Mouse (Mus musculus): Measurements from ENCODE around the gene Galnt10.

Gene Galnt10

GRCm38 (mm10) chr11:57779824-57780223, 134.6 kb downstream of the Galnt10 start:
- no peak for DNase-seq (ENCODE audit: extremely low read depth, low read depth, low spot score)

GRCm38 (mm10) chr11:57786616-57787418, 141.6 kb downstream of the Galnt10 start:
- DNase-seq (ENCODE audit: extremely low read depth, low read depth, low spot score): no peak

- DNase-seq (ENCODE audit: extremely low read depth, low read depth, low spot score): no peak
Observed at GRCm38 (mm10) chr11:57787913-57788312, 142.7 kb downstream of the Galnt10 start.

- no peak for DNase-seq (ENCODE audit: extremely low read depth, low read depth, low spot score)
Observed at GRCm38 (mm10) chr11:57790866-57791535, 145.8 kb downstream of the Galnt10 start.

GRCm38 (mm10) chr11:57795086-57795485, 149.8 kb downstream of the Galnt10 start:
- no peak for DNase-seq (ENCODE audit: extremely low read depth, low read depth, low spot score)

GRCm38 (mm10) chr11:57797828-57798227, 152.6 kb downstream of the Galnt10 start:
- DNase-seq (ENCODE audit: extremely low read depth, low read depth, low spot score): no peak

- no peak for DNase-seq (ENCODE audit: extremely low read depth, low read depth, low spot score)
Observed at GRCm38 (mm10) chr11:57799456-57799855, 154.2 kb downstream of the Galnt10 start.

GRCm38 (mm10) chr11:57800266-57800951, 155.2 kb downstream of the Galnt10 start:
- no peak for DNase-seq (ENCODE audit: extremely low read depth, low read depth, low spot score)

- no peak for DNase-seq (ENCODE audit: extremely low read depth, low read depth, low spot score)
Observed at GRCm38 (mm10) chr11:57800971-57801765, 155.9 kb downstream of the Galnt10 start, which contains the start of gene Sap30l. Gene Sap30l, plus strand, starts transcription at chr11:57801637.

GRCm38 (mm10) chr11:57801766-57802510, 156.7 kb downstream of the Galnt10 start:
- DNase-seq (ENCODE audit: extremely low read depth, low read depth, low spot score): no peak

GRCm38 (mm10) chr11:57802511-57802870, 157.2 kb downstream of the Galnt10 start:
- no peak for DNase-seq (ENCODE audit: extremely low read depth, low read depth, low spot score)

- DNase-seq (ENCODE audit: extremely low read depth, low read depth, low spot score): no peak
Observed at GRCm38 (mm10) chr11:57805047-57805446, 159.8 kb downstream of the Galnt10 start.

- DNase-seq (ENCODE audit: extremely low read depth, low read depth, low spot score): no peak
Observed at GRCm38 (mm10) chr11:57809017-57809731, 163.9 kb downstream of the Galnt10 start.

GRCm38 (mm10) chr11:57809732-57810098, 164.5 kb downstream of the Galnt10 start:
- DNase-seq (ENCODE audit: extremely low read depth, low read depth, low spot score): no peak

GRCm38 (mm10) chr11:57811006-57811405, 165.8 kb downstream of the Galnt10 start:
- no peak for DNase-seq (ENCODE audit: extremely low read depth, low read depth, low spot score)

GRCm38 (mm10) chr11:57812212-57812611, 167.0 kb downstream of the Galnt10 start:
- no peak for DNase-seq (ENCODE audit: extremely low read depth, low read depth, low spot score)

GRCm38 (mm10) chr11:57813641-57814040, 168.4 kb downstream of the Galnt10 start:
- no peak for DNase-seq (ENCODE audit: extremely low read depth, low read depth, low spot score)

GRCm38 (mm10) chr11:57818189-57818588, 172.9 kb downstream of the Galnt10 start:
- no peak for DNase-seq (ENCODE audit: extremely low read depth, low read depth, low spot score)

GRCm38 (mm10) chr11:57819999-57820581, 174.8 kb downstream of the Galnt10 start:
- no peak for DNase-seq (ENCODE audit: extremely low read depth, low read depth, low spot score)

Data from fat pad, adult 2 months (tissue).